Mouse (Mus musculus) hindbrain, embryonic 15.5 days (tissue): Measurements from ENCODE around the gene Stfa3. TPM values are rescaled to one million over a fixed set of nuclear protein-coding genes. Genes with fewer than 3 reads are reported as not detected.
"Not testable (repeated sequence)": the region's sequence is repeated elsewhere in the genome, so short reads cannot be mapped to it uniquely, and the experiment has no call there.

Experiments used
- ATAC-seq: fragments of 200-750 bp; cut with Nextera tagmentation; 2 replicates; pipeline ENCODE4 v1.8.0; 2017; ENCODE audit warnings: low read depth, moderate number of reproducible peaks, moderate TSS enrichment; ENCODE audit not compliant: low FRiP score
- H3K27ac ChIP-seq: fragments of 300-500 bp; sonication (generic); replicated peaks from 2 replicates; pipeline ENCODE4 v1.5.1; 2015; ENCODE audit warnings: mild to moderate bottlenecking, inconsistent platforms
- H3K27me3 ChIP-seq: fragments of 300-500 bp; sonication (generic); 2 replicates; pipeline ENCODE4 v1.6.1; 2015; ENCODE audit warnings: control low read depth, inconsistent platforms
- H3K36me3 ChIP-seq: fragments of 300-500 bp; sonication (generic); 2 replicates; pipeline ENCODE4 v1.6.1; 2015; ENCODE audit warnings: control low read depth, inconsistent platforms
- H3K4me1 ChIP-seq: fragments of 300-500 bp; sonication (generic); replicated peaks from 2 replicates; pipeline ENCODE4 v1.6.1; 2015; ENCODE audit warnings: control low read depth, inconsistent platforms
- H3K4me2 ChIP-seq: fragments of 300-500 bp; sonication (generic); 2 replicates; pipeline ENCODE4 v1.6.1; 2015; ENCODE audit warnings: moderate library complexity, mild to moderate bottlenecking, inconsistent platforms
- H3K4me3 ChIP-seq: fragments of 300-500 bp; sonication (generic); 2 replicates; pipeline ENCODE4 v1.5.1; 2015; ENCODE audit warnings: mild to moderate bottlenecking, inconsistent platforms
- H3K9ac ChIP-seq: fragments of 300-500 bp; sonication (generic); 2 replicates; pipeline ENCODE4 v1.6.1; 2015; ENCODE audit warnings: inconsistent platforms
- H3K9me3 ChIP-seq: fragments of 300-500 bp; sonication (generic); 2 replicates; pipeline ENCODE4 v1.6.1; 2016; ENCODE audit warnings: control low read depth, inconsistent platforms
- WGBS: fragments of 180-500 bp; shearing (Covaris S2); methylation state at CpG from one replicate; pipeline ENCODE4 v1.1.7; 2015; 5-methylcytosine and 5-hydroxymethylcytosine counted together
- polyA plus RNA-seq: library from polyadenylated mRNA; unstranded; fragments of >200 nt; fragmentation: Nextera tagmentation; extraction: Ambion mirVana; gene quantifications from 2 replicates; pipeline ENCODE4 v1.2.1, GENCODE M21; 2015

The Stfa3 gene
- polyA plus RNA-seq, 1 experiment from 2014 or later: 0.73 TPM

GRCm38 (mm10) chr16:36465436-36465835 is 10.2 kb upstream of the Stfa3 start:
- Histone ChIP-seq H3K36me3 (no peaks in the 10 kb centered on the region), H3K27ac (no peak overlapping the region), H3K4me1 (no peaks in the 10 kb centered on the region), H3K9ac (no peak overlapping the region), H3K4me2 (no peak overlapping the region), H3K4me3 (no peak overlapping the region), H3K9me3 (no peaks in the 10 kb centered on the region), H3K27me3 (no peaks in the 10 kb centered on the region)
- 94% methylated on average over 3 of the region's 3 CpGs for WGBS
- ATAC-seq: no peak

GRCm38 (mm10) chr16:36464076-36464475 is 8.9 kb upstream of the Stfa3 start:
- 93% methylated on average over 4 of the region's 4 CpGs for WGBS
- H3K27ac ChIP-seq: no peak overlapping the region
- ATAC-seq: no peak
- H3K36me3 ChIP-seq: no peaks in the 10 kb centered on the region
- no peak overlapping the region for H3K4me2 ChIP-seq
- no peak overlapping the region for H3K4me3 ChIP-seq
- H3K27me3 ChIP-seq: no peaks in the 10 kb centered on the region
- H3K9me3 ChIP-seq: no peaks in the 10 kb centered on the region
- no peaks in the 10 kb centered on the region for H3K4me1 ChIP-seq
- H3K9ac ChIP-seq: no peak overlapping the region

GRCm38 (mm10) chr16:36460426-36460825 is 5.2 kb upstream of the Stfa3 start:
- Histone ChIP-seq H3K4me2 (no peak overlapping the region), H3K27me3 (no peaks in the 10 kb centered on the region), H3K9me3 (no peaks in the 10 kb centered on the region), H3K27ac (no peak overlapping the region), H3K4me1 (no peaks in the 10 kb centered on the region), H3K36me3 (no peaks in the 10 kb centered on the region), H3K9ac (no peak overlapping the region), H3K4me3 (no peak overlapping the region)
- 7% methylated on average over 2 of the region's 2 CpGs for WGBS
- ATAC-seq: no peak

DNA sequence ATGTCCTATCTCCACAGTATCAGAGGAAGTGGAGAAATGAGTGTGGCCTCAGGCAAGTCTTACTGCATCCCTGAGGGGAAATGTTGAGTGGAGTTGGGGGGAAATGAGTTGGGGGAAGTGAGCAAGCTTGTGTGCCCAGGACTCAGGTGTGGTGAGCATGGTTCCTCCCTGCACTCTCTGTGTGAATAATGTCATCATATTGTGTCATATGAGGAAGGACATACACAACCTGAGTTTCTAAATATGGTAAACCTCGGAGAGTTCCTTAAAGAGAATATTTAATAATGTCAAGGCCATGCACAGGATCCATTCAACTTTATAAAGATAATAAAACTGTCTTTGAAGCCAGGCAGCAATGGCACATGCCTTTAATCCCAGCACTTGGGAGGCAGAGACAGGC is 34.2 kb downstream of the Stfa3 start:
- H3K36me3 ChIP-seq, ATAC-seq: not testable (repeated sequence)
- 86% methylated on average over 1 of the region's 1 CpGs for WGBS

DNA sequence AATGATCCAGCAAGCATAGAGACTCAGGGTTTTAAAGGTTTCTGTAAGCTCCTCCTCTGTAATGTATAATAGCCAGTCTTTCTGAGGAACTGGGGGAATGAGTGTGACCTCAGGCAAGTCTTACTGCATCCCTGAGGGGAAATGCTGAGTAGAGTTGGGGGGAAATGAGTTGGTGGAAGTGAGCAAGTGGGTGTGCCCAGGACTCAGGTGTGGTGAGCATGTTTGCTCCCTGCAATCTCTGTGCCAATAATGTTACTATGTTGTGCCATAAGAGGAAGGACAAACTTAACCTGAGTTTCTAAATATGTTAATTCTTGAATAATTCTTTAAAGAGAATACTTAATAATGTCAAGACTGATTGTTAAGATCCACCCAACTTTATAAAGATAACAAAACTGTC is 46.8 kb downstream of the Stfa3 start, which contains the start of gene Stfa2:
Gene Stfa2 (minus strand): TSS at position 101 of the 400 bp plus-strand sequence.
- Histone ChIP-seq H3K9me3 (no peaks in the 10 kb centered on the region), H3K27me3 (no peaks in the 10 kb centered on the region), H3K4me3 (no peak within 1 kb of the TSS), H3K36me3 (no peaks in the 10 kb centered on the region), H3K9ac (no peak within 1 kb of the TSS), H3K4me2 (no peak within 1 kb of the TSS), H3K27ac (no peak within 1 kb of the TSS), H3K4me1 (no peaks in the 10 kb centered on the region)
- ATAC-seq: no peak

More for the DNA sequence above, 34.2 kb downstream of the Stfa3 start:
- H3K4me2 ChIP-seq, H3K9ac ChIP-seq, H3K27me3 ChIP-seq, H3K9me3 ChIP-seq, H3K4me3 ChIP-seq, H3K4me1 ChIP-seq, H3K27ac ChIP-seq: not testable (repeated sequence)

Other genes starting within 250 kb of the Stfa3 start
- gene Gm5416, start 245.0 kb downstream of the Stfa3 start, polyA plus RNA-seq: not detected in 2 replicates
- not detected in 2 replicates for gene 2010005H15Rik, start 233.9 kb downstream of the Stfa3 start, polyA plus RNA-seq
- 1.6 and 2.3 TPM in 2 replicates for gene Stfa1, start 178.4 kb downstream of the Stfa3 start, polyA plus RNA-seq
- not detected in 2 replicates for gene BC117090, start 121.1 kb downstream of the Stfa3 start, polyA plus RNA-seq
- gene BC100530, start 87.6 kb downstream of the Stfa3 start, polyA plus RNA-seq: 1.5 and 1.7 TPM in 2 replicates
- gene Stfa2, start 46.9 kb downstream of the Stfa3 start, polyA plus RNA-seq: 0.36 TPM in 1 of 2 replicates, not detected in the other
- gene Casr, start 106.7 kb upstream of the Stfa3 start, polyA plus RNA-seq: 0.16 and 0.33 TPM in 2 replicates
- 1.7 and 3.0 TPM in 2 replicates for gene Cd86, start 210.7 kb upstream of the Stfa3 start, polyA plus RNA-seq
- gene Ildr1, start 238.6 kb upstream of the Stfa3 start, polyA plus RNA-seq: 0.38 and 0.43 TPM in 2 replicates